Mouse (Mus musculus) liver (tissue): ENCODE measurements at regions not wholly inside any gene's neighbourhood (a gene's known extent, or its start where the extent isn't known, plus 50 kb on each side); places are given as distances from the start of the nearest gene placed in this dataset.
"Not testable (repeated sequence)": the region's sequence is repeated elsewhere in the genome, so short reads cannot be mapped to it uniquely, and the experiment has no call there.

Source experiments
- DNase-seq: peaks from one replicate; pipeline ENCODE4 v3.0.0-alpha.2; 2020; ENCODE audit warnings: mixed read lengths

DNA sequence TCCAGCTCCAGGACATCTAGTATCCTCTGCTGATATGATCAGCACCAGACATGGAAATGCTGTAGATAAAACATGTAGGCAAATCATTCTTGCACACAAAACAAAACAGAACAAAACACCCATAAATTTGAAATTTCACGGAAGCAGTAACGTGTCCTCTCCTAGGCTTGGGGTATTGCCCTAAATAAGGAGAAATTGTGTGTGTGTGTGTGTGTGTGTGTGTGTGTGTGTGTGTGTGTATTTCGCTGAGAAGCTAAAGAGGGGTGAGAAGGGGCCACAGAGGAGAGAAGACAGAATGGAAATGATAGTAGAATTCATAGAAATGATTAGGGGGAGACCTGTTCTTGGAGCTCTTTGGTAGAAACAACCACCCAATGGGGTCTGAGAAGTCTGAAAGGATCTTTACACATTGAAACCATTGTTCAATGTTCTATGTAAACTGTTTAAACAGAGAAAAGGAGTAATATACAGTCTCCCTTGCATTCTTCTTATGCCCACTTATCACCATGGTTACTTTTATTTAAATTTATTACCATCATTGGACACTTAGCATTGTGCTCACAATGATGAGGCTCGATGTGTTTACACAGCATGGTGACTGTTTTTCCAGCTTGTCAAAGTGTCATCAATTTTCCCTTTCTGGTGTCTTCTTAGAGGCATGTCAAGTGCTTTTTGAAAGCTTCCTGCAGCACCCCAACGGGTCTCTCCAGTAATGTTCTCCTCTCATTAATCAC, 317.3 kb upstream of the 4933412E24Rik start:
- DNase-seq = no peak

DNA sequence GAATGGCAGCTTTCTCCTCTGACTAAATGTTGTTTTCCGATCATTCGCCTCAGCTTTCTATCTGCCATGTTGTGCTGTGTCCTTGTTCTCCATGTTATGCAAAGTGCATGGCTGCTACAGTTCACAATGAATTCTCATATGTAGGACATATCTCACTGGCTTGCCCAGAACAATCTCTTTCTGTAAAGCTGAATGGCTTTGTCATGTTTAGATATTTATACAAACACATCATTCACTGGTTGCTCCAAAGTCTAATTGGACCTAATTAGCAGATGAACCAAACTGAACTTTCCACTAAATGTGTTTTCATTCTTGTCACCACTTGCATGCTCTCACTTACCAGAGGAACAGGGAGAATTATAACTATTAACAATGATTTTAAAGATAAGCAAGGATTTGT, 301.2 kb upstream of the 4933412E24Rik start:
- DNase-seq = no peak

DNA sequence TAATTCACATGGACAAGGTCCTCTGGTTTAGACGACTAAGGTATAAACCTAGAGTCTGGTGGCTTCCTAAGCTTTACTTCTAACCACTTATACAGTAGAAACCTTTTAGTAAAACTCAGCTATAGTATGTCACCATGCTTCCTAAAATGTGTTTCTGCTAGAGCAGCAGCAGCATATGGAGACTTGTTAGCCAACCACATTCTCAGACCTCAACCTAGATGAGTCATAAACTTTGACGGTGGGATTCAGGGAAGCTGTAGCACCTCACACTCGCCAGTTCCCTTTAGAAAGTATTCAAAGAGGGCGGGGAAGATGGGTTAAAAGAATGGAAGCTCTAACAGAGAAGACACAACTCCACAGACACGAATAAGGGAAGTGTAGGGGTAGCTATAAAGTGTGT, 298.8 kb upstream of the 4933412E24Rik start:
- no peak for DNase-seq

DNA sequence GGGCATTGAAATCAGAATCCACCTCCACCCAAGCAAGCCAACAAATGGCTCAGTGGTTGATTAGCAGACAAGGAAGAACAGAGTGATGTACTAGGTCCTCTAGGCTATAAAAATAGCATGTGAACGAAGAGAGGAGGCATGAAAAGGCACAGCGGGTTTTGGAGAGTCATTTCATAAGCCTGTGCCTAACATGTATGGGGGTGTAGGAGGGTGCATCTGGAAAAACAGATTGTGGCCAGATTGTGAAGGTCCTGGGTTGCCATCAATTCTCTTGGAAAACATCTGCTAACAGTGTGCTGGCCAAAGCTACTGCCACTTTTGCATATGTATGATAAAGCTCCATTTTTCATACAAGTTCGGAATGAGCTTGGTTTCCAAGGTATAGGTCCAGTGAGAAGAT, 293.5 kb upstream of the 4933412E24Rik start:
- no peak for DNase-seq

DNA sequence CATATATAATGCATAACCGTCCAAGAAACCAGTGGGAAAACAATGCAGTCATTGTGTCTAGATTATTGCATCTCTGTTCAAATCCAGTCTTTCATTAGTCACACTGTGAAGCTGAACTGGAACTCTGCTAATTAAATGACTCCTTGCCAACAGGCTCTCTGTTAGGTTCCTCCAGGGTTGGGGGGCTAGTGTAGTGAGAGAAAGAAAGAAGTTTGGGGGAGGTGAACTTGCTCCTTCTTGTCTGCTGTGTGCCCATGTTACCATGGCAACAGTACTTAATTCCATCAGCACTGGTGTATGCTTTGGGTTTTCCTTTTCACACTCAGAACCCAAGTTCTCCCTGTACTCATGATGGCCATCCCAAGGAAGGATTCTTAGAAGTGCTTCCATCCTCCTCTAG, 292.6 kb upstream of the 4933412E24Rik start:
- no peak for DNase-seq

DNA sequence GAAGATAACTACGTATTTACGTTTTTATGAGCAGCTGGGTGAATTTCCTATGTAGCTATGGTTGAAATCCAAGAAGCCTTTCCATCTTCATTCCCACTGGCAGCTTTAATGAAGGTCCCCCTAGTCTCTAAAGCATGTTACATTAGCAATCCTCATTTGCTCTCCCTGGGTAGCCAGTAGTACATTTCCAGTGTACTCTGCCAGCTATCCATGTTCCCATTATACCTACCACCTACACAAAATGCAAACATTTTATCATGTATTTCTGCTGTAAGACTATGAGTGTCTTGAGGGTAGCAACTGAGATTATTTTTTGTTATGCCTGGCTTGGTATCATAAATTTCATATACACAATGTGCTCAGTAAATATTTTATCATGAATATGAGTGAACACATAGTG, 291.7 kb upstream of the 4933412E24Rik start:
- no peak for DNase-seq

DNA sequence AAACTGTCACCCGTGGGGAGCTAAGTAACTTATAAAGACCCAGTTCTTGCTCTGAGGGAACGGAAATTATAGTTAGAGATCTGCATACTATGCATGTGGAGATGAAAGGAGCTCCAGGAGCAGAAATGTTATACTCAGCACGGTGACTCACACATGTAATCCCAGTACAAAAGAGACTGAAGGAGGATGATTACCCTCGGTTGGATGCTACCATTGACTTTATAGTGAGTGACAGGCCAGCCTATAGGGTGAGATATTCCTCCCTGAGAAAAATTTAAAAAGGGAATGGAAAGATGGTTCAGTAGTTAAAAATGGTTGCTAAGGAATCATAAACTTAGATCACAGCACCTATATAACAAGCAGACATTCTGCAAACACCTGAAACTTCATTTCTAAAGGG, 287.1 kb upstream of the 4933412E24Rik start:
- DNase-seq = no peak

DNA sequence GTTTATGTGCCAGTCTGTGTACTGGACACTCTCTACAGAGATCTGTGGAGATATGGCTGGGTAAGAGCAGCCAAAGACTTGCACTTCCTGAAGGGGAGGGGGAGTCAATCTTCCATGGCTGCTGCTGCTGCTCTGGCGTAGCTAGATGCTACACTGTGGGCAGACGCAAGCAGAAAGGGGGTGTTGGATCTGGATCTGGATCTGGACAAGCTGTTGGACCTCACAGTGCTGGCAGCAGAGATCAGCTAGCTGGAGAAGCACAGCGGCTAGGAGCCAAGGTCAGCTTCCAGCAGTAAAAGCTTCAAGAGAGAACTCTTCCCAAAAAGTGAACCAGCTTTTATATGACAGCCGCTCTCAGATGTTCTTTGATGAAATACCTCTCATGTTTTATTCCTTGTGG, 285.5 kb upstream of the 4933412E24Rik start:
- no peak for DNase-seq

DNA sequence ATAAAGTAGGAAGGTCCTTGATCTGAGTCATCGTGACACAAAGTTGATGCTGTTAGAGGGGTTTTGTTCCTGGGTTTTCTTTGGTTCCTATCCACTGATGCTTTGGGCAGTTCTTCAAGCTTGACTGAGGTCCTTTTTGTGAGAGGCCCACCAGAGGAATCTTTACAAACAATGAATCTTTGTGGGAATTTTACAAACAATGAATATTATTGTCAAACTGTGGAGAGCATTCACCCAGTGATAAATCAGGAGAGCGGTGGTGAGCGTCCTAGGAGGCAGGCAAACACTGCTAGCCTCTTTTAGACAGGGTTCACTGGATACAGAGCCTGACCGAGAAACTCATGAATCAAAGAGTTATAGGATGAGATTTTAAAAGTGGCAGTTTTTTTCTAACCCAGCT, 268.9 kb upstream of the 4933412E24Rik start:
- DNase-seq = no peak

DNA sequence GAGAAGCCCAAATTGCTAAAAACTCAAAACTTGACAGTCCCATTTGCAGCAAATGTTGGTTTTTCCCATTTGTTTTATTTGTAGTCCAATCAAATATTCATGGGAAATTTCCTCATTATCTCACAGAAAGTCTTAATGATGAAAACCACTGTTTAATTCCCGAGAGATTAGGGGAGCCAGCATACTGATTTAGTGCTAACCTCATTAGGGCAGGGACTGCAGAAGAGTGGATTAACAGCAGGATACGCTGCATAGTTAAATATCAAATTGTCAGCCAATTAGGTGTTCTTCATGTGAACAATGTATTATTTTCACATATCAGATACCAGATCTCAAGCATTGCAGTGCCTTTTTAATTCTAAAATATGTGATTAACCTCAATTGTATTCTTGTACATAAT, 264.0 kb upstream of the 4933412E24Rik start:
- no peak for DNase-seq

DNA sequence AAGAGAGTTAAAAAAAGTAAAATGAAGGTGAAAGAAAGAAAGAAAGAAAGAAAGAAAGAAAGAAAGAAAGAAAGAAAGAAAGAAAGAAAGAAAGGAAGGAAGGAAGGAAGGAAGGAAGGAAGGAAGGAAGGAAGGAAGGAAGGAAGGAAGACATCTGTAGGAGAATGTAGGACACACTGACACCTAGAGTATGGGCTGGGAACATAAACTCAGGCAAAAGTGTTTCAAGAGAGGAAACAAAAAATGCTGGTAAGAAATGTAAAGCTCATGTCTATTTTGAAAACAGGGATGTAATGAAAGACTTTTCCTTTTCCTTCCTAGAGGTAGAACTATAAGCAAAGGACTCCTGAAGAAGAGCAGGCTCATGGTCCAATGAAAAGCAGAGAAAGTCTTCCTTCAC, 237.2 kb upstream of the 4933412E24Rik start:
- DNase-seq = not testable (repeated sequence)

DNA sequence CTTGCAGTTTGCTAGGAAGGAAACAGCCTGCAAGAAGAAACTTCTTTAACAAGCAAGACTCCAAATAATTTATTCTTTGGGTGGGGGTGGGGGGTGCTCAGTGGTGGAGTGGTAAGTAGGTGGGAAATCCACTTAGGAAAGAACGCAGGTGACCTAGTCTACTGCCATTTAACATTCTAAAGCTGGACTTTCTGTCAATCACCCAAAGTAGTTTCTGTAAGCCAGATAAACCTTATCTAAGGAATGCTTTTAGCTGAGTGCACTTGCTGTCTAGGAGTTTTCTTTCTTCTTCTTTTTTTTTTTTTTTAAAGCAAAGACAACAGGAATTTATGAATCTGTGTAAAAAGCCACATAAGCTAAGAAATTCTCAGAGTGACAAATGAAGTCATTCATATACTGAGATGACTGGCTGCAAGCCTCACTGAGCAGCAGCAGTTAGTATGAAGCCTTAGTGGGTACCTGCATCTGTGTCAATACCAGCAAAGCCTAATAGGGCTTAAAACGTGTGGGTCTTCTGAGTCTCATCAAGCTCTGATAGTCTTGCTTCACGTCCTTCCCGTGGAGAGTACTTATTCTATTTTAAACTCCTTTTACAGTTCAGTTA, 210.0 kb upstream of the 4933412E24Rik start:
- no peak for DNase-seq

DNA sequence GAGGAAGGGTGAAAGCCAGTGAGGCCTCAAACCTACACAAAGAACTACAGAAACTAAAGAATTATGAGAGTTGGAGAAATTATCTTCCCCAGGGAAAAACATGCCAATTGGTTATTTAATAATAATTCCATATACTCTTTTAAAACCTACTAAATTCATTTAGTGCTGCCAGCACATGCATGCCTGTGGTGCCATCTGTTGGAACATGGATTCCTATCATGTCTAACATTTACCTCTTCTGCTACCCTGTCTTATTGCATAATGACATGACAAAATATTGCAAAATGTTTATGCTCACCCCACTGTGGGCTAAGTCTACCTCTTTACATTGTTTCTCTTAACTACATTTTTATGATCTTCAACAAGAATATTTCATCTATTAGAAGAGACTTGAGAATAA, 178.7 kb upstream of the 4933412E24Rik start:
- DNase-seq = no peak

DNA sequence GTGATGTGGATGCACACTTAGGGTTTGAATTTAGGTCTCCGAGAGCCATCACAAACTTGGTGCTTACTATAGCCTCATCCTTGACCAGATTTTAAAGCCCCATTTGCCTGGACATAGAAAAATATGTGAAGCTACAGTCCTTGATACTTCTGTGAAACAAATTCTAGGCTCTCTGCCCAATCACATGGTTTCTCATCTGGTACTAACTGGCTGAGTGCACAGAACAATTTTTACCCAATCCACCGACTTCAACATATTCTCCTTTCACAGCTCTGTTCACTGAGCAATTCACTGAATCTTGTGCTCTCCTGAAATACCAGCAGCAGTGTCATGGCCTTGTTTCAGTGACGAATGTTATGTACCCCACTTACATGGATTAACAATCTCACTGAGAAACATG, 176.7 kb upstream of the 4933412E24Rik start:
- no peak for DNase-seq

DNA sequence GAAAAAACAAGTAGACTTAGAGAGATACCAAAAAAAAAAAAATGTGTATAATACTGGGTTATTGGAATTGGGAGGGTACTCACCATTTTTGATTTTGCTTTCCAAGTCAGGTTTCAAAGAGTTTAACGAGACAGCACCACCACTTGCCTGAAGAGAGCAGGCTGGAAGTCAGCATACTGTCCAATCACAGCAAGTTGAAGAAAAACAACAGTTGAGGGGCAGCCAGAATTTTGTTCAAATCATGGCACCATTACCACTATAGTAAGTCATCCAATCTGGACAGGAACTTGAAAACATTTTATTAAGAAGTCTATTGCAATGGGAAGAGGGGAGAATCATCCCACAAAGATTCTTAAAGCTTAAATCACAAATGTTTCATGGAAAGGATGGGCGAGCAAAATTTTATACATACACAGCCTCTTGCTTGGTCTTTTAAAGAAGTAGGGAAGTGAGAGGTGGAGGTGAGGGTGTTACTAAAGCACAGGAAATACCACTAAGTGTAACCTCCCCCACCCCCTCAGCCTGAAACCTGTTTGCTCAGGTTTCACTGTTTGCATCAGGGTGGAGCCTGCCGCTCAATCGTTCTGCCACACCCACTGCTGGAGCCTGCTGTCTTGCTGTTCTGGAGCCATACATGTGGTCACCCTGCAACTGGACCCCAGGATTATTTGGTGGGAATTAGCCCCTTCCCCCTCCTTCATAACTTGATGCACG, 170.7 kb upstream of the 4933412E24Rik start:
- DNase-seq = no peak

DNA sequence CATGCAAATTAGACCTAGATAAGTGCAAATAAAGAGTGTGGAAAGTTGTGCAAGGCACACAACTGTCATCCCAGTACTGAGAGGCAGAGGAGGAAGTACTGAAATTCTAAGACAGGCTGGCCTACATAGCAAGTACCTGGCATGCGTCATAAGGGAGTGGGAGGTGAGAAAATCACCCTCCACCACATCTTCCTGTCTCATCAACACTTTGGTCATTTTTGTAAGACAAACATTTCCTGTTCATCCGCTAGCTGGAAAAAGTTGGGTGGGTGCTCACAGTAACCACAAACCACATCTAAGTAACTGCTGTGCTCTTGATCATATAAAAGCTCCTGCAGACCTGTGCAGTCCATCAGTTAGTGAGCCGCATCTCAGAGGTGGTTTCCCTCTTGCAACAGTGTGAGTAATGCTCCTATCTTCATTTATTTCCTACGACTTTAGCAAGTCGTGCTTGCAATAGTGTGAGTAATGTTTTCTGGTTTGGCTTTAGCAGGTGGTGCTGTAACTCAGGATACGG, 125.2 kb upstream of the 4933412E24Rik start:
- DNase-seq = no peak

DNA sequence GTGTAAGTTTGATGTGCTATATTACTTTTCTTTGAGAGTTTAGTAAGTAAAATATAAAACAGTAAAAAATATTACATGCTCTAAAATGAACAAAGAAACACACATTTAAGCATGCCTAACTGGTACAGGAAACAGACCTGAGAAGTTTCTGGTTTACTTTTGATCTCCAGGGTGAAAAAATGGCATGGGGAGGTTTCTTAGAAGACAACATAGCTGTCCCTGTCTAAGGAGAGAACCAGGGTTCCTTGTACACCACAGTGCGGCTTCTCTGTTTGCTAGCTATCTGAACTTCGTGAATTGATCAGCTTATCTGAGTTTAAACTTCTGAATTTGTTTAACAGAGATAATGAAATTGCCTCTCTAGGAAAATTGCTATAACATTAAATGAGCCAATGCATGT, 120.3 kb upstream of the 4933412E24Rik start:
- no peak for DNase-seq

DNA sequence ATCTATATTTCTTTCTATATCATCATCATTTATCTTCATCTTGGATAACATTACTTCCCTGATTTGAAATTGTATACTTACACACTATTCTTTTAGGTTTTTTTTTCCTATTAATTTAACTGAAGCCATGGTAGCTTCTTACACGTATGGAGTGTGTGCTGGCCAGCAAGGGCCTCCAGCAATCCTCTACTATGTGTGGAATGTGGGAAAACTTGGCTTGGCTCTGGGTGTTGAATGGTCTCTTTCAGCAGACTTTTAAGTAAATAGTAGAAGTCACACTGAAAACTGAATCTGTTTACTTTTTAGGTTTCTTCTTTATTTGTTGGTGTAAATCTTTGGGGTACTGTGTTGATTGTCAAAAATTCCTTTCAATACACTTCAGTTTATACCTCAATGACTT, 118.1 kb upstream of the 4933412E24Rik start:
- no peak for DNase-seq

DNA sequence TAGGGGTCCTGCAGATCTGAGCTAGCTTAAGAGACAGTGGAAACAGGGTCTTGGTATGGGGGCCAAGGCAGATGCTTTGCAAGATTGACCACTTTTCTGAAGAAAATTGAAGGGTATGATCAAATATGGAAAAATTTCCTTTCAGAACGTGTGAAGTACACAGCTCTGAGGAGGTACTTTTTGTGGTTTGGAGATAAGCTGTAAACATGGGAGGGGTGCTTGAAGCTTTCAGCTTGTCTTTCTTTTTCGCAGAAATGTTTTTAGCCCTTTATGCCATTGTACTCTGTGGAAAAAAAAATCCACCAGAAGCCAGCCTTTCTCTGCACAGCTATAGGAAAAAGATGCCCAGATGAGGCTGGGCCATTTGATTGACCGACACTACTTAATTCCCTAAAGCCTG, 116.3 kb upstream of the 4933412E24Rik start:
- no peak for DNase-seq

DNA sequence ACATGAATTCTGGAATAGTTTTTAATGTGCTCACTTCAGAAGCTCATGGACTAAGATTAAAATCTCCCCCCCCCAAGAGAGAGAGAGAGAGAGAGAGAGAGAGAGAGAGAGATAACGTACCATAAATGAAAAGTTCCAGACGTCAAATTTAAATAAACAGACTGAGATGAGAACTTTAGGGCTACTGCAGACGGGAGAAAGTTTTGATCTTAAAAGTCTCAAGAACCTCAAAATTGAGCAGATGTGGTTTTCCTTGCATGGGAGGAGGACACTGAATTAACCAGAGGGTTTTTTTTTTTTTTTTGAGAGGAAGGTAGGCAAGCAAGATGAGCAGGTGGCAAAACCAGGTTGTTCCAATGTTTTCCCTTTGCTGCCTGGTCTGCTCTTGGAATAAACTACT, 108.0 kb upstream of the 4933412E24Rik start:
- no peak for DNase-seq

DNA sequence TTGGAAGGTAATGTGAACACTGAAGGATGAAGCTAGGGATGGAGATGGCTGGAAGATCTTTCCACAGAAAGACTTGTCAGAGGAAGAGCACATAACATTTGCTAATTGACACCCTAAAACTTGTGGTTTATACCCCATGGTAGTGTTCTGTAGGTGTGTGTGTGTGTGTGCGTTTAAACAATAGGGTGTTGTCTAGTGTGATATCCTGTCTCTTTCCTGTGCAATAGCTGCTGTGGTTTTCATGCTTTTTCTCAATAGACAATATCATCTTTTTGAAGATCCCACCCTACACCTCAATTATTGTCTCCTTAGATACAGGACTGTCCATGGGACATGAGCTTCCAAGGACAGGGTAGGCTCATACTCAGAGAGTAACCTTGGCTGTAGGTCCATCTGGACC, 103.5 kb upstream of the 4933412E24Rik start:
- no peak for DNase-seq

DNA sequence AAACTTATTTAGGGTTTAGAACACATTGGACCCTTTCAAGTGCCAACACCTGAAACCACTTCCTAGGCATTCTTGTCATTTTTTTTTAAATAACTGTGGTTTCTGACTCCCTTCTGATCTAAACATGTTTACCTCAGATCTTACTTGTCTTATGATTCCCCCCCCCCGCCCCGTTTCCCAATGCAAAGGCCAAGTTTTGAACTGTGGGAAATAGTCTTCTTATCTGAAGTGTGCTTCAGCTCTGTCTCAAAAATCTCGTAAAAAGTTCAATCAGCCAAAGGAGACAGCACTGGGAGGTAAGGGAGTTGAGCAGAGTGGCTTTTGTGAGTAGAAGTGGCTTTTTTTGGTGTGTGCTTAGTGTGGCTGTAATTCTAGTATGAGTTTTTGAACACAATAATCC, 95.5 kb upstream of the 4933412E24Rik start:
- no peak for DNase-seq

DNA sequence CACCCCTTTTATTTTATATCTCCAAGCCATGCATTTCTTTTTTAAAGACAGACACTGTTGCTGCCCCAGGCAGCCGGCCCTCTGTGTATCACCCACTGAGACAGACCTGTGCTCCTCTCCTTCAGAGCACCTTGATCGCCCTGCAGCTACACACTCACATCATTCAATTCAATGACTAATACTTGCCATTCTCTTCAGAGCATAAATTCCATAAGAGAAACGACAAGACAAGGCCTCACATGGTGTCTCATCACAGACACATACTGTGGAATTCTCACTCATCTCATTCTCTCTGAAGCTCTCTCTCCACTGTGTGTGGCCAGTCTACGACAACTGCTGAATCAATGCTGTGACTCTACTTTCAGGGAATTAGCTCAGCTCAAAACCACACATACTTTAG, 94.6 kb upstream of the 4933412E24Rik start:
- DNase-seq = no peak

DNA sequence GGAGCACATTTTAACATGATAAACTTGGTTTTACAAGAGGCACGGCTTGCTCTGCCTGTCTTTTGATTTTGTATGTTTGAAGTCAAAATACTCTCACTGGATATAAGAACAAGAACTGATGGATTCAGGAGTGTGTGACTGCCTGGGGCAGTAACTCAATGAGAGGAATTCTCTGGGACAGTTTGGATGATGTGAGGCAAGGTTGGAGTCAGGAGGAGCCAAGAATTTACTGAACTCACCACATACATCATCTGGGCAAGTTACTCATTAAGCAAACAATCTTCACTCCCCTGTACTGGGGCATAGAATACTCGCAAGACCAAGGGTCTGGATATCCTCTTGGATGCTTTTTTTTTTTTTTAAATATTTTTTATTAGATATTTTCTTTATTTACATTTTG, 87.7 kb upstream of the 4933412E24Rik start:
- no peak for DNase-seq
